Mouse (Mus musculus) embryo, embryonic 9.5 days (tissue): ENCODE measurements around the gene Exoc4.
A peak's percentile ranks its signal among the peaks of the same experiment; 100 is the strongest.

Experiments used
- DNase-seq: peaks from one replicate; pipeline ENCODE4 v3.0.0-alpha.2; 2017; ENCODE audit errors: extremely low spot score

Gene Exoc4

GRCm38 (mm10) chr6:33866901-33867580, 618.2 kb downstream of the Exoc4 start:
- DNase-seq, result no peak

GRCm38 (mm10) chr6:33869251-33869650, 620.4 kb downstream of the Exoc4 start:
- no peak for DNase-seq

- no peak for DNase-seq
Observed at GRCm38 (mm10) chr6:33870468-33871142, 621.7 kb downstream of the Exoc4 start.

GRCm38 (mm10) chr6:33871286-33871685, 622.4 kb downstream of the Exoc4 start:
- DNase-seq, result no peak

- no peak for DNase-seq
Observed at GRCm38 (mm10) chr6:33872192-33872591, 623.3 kb downstream of the Exoc4 start.

GRCm38 (mm10) chr6:33873000-33873399, 624.1 kb downstream of the Exoc4 start:
- no peak for DNase-seq

- no peak for DNase-seq
Observed at GRCm38 (mm10) chr6:33874291-33875014, 625.6 kb downstream of the Exoc4 start.

GRCm38 (mm10) chr6:33884141-33884683, 635.3 kb downstream of the Exoc4 start:
- no peak for DNase-seq

GRCm38 (mm10) chr6:33886941-33887340, 638.1 kb downstream of the Exoc4 start:
- no peak for DNase-seq

- no peak for DNase-seq
Observed at GRCm38 (mm10) chr6:33890926-33891325, 642.0 kb downstream of the Exoc4 start.

- no peak for DNase-seq
Observed at GRCm38 (mm10) chr6:33892142-33892541, 643.3 kb downstream of the Exoc4 start.

GRCm38 (mm10) chr6:33899973-33900372, 651.1 kb downstream of the Exoc4 start:
- no peak for DNase-seq

- no peak for DNase-seq
Observed at GRCm38 (mm10) chr6:33900615-33901014, 651.7 kb downstream of the Exoc4 start.

GRCm38 (mm10) chr6:33905099-33905498, 656.2 kb downstream of the Exoc4 start:
- DNase-seq, result no peak

GRCm38 (mm10) chr6:33910671-33911070, 661.8 kb downstream of the Exoc4 start:
- DNase-seq, result no peak

- no peak for DNase-seq
Observed at GRCm38 (mm10) chr6:33913072-33913471, 664.2 kb downstream of the Exoc4 start.

GRCm38 (mm10) chr6:33913486-33913885, 664.6 kb downstream of the Exoc4 start:
- no peak for DNase-seq

GRCm38 (mm10) chr6:33913964-33914363, 665.1 kb downstream of the Exoc4 start:
- DNase-seq, result no peak

- DNase-seq, result no peak
Observed at GRCm38 (mm10) chr6:33923571-33923970, 674.7 kb downstream of the Exoc4 start.

- DNase-seq, result no peak
Observed at GRCm38 (mm10) chr6:33924888-33925287, 676.0 kb downstream of the Exoc4 start.

- DNase-seq, result peak; percentile 72
Observed at GRCm38 (mm10) chr6:33929342-33930086, 680.6 kb downstream of the Exoc4 start.
